Comparison of ENCODE assay signal across 9 mouse cellular contexts in the genomic region with DNA sequence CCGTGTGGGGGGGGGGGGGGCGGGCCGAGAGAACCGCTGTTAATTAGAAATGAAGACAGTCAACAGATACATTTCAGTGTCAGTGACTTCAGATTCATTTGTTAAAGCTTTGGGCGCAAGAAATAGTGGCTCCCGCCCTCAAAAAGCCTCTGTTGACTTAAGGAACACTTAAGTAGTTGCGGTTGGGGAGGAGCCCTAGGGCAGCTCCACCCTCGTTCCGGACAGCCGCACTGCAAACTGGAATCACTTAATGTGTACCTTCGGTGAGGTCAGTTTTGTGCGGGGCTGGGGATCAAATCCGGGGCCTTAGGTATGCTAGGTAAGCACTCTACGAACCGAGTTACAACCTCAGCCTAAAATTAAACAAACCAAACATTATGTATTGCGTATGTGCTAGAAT. TPM values are rescaled to one million over a fixed set of nuclear protein-coding genes. Genes with fewer than 3 reads are reported as not detected.
DNase-seq lines count a peak whose midpoint lies in the region; ATAC-seq and TF ChIP-seq lines count a peak whose summit lies in the region.
"Had no signal": no experiment of that assay in that cellular context is flagged by ENCODE, and none has a peak within 500 bp of the region (broad histone marks: within the 10 kb centered on the region; RNA-seq: fewer than 3 reads in every experiment).

No protein-coding gene starts in this region.

- H3K4me1 ChIP-seq in embryonic facial prominence, embryonic 11.5 days (ENCODE audit: control insufficient read depth, insufficient read depth, low read length), result no peaks in the 10 kb centered on the region
- H3K4me1 ChIP-seq in hindbrain, embryonic 16.5 days (ENCODE audit: control insufficient read depth, insufficient read depth, low read depth, low read length), result peaks cover 13% of the 10 kb centered on the region
- peaks cover 0 to 9% of the 10 kb centered on the region in 2 experiments; a peak in 3 of 4 replicates for H3K4me1 ChIP-seq in liver, embryonic 14.5 days (replicated peaks; ENCODE audit: control insufficient read depth in 2 of 2, insufficient read depth in 2 of 2, low read length in 1 of 2)
- H3K4me1 ChIP-seq in neural tube, embryonic 12.5 days, result peaks cover 17% of the 10 kb centered on the region

- intact Hi-C loops in left cerebral cortex, adult 2 months (cut with DNase I), result no loop called here
- intact Hi-C loops in left cerebral cortex, postnatal 14 days (cut with DNase I), result no loop called here

- peak overlapping the region; percentile 43; the same call in 1 of the 2 replicates for H3K9ac ChIP-seq in embryonic facial prominence, embryonic 11.5 days (replicated peaks; ENCODE audit: low read length)
- H3K9ac ChIP-seq in hindbrain, embryonic 16.5 days (ENCODE audit: low read depth, low read length), result no peak overlapping the region
- peak overlapping the region; percentile 58 for H3K9ac ChIP-seq in liver, embryonic 14.5 days (replicated peaks)
- 0 out of 2 replicates have a peak overlapping the region, but pooled peaks have one; percentile 42 for H3K9ac ChIP-seq in neural tube, embryonic 12.5 days

- H3K27me3 ChIP-seq in embryonic facial prominence, embryonic 11.5 days (ENCODE audit: control insufficient read depth, insufficient read depth, low read length), result peaks cover 9% of the 10 kb centered on the region
- peaks cover 18% of the 10 kb centered on the region for H3K27me3 ChIP-seq in hindbrain, embryonic 16.5 days (replicated peaks; ENCODE audit: control insufficient read depth, insufficient read depth, low read length)
- H3K27me3 ChIP-seq in liver, embryonic 14.5 days (ENCODE audit: control insufficient read depth, insufficient read depth, low read length), result peaks cover 3% of the 10 kb centered on the region
- H3K27me3 ChIP-seq in neural tube, embryonic 12.5 days (replicated peaks), result peaks cover 45% of the 10 kb centered on the region

- TF ChIP-seq CTCF in left cerebral cortex, adult 2 months (IDR thresholded peaks at IDR 0.05), result no peak
- no peak for TF ChIP-seq CTCF in liver, embryonic 14.5 days (IDR thresholded peaks at IDR 0.05; ENCODE audit: low read depth)

- H3K36me3 ChIP-seq in embryonic facial prominence, embryonic 11.5 days (replicated peaks; ENCODE audit: control insufficient read depth, insufficient read depth, low read depth, low read length), result no peaks in the 10 kb centered on the region
- H3K36me3 ChIP-seq in hindbrain, embryonic 16.5 days (ENCODE audit: control insufficient read depth, insufficient read depth, low read length), result no peaks in the 10 kb centered on the region
- no peaks in the 10 kb centered on the region for H3K36me3 ChIP-seq in liver, embryonic 14.5 days (replicated peaks; ENCODE audit: control insufficient read depth, insufficient read depth, low read depth)
- no peaks in the 10 kb centered on the region for H3K36me3 ChIP-seq in neural tube, embryonic 12.5 days

- 6% methylated on average over 15 of the region's 16 CpGs for WGBS in embryonic facial prominence, embryonic 11.5 days
- WGBS in hindbrain, embryonic 16.5 days, result 7% methylated on average over 16 of the region's 16 CpGs
- WGBS in liver, embryonic 14.5 days (ENCODE audit: insufficient replicate concordance), result 3% methylated on average over 16 of the region's 16 CpGs
- 7% methylated on average over 15 of the region's 16 CpGs for WGBS in neural tube, embryonic 12.5 days

- ATAC-seq in embryonic facial prominence, embryonic 11.5 days (replicated peaks; ENCODE audit: insufficient number of reproducible peaks, low FRiP score, low TSS enrichment, low read depth), result no peak
- no peak for ATAC-seq in hindbrain, embryonic 16.5 days
- no peak for ATAC-seq in liver, embryonic 14.5 days (ENCODE audit: insufficient read depth)
- no peak for ATAC-seq in neural tube, embryonic 12.5 days (ENCODE audit: low FRiP score, low read depth)

- peak overlapping the region; percentile 46 for H3K4me3 ChIP-seq in left cerebral cortex, adult 2 months
- peak overlapping the region; percentile 53 for H3K4me3 ChIP-seq in embryonic facial prominence, embryonic 11.5 days (ENCODE audit: low read depth, low read length)
- H3K4me3 ChIP-seq in hindbrain, embryonic 16.5 days (ENCODE audit: low read length), result peak overlapping the region; percentile 43
- H3K4me3 ChIP-seq in liver, embryonic 14.5 days (ENCODE audit: insufficient read depth in 1 of 2, low read depth in 2 of 2, low read length in 2 of 2), result peak overlapping the region; percentile 63 to 89
- peak overlapping the region; percentile 37 for H3K4me3 ChIP-seq in neural tube, embryonic 12.5 days

- H3K9me3 ChIP-seq in embryonic facial prominence, embryonic 11.5 days (replicated peaks; ENCODE audit: control insufficient read depth, low read length), result no peaks in the 10 kb centered on the region
- no peaks in the 10 kb centered on the region for H3K9me3 ChIP-seq in hindbrain, embryonic 16.5 days (ENCODE audit: control insufficient read depth, low read length)
- H3K9me3 ChIP-seq in liver, embryonic 14.5 days (ENCODE audit: control insufficient read depth, low read length), result no peaks in the 10 kb centered on the region
- no peaks in the 10 kb centered on the region for H3K9me3 ChIP-seq in neural tube, embryonic 12.5 days

- H3K4me2 ChIP-seq in embryonic facial prominence, embryonic 11.5 days (ENCODE audit: low read depth, low read length), result peak overlapping the region; percentile 85
- peak overlapping the region; percentile 80 for H3K4me2 ChIP-seq in hindbrain, embryonic 16.5 days (ENCODE audit: low read length)
- H3K4me2 ChIP-seq in liver, embryonic 14.5 days (ENCODE audit: low read depth), result peak overlapping the region; percentile 89
- H3K4me2 ChIP-seq in neural tube, embryonic 12.5 days (replicated peaks), result peak overlapping the region; percentile 90

- no peak for DNase-seq in left cerebral cortex, adult 2 months (ENCODE audit: extremely low spot score in 1 of 2, low spot score in 2 of 2)
- DNase-seq in left cerebral cortex, postnatal 14 days (ENCODE audit: low spot score in 2 of 2), result no peak
- peak; percentile 56 for DNase-seq in embryonic facial prominence, embryonic 11.5 days (ENCODE audit: low spot score)
- DNase-seq in liver, embryonic 14.5 days (ENCODE audit: low read depth in 3 of 3, low spot score in 3 of 3), result no peak
- no peak for DNase-seq in right cerebral cortex, adult 2 months (ENCODE audit: low spot score in 2 of 2)
- no peak for DNase-seq in cerebellum, adult 9-10 months

- no peak for TF ChIP-seq EP300 in liver, embryonic 14.5 days (IDR thresholded peaks at IDR 0.05; ENCODE audit: low read depth)

- H3K27ac ChIP-seq in left cerebral cortex, adult 2 months, result no peak overlapping the region
- no peak overlapping the region for H3K27ac ChIP-seq in embryonic facial prominence, embryonic 11.5 days (replicated peaks; ENCODE audit: low read depth, low read length)
- H3K27ac ChIP-seq in hindbrain, embryonic 16.5 days (ENCODE audit: low read depth, low read length), result no peak overlapping the region
- no peak overlapping the region for H3K27ac ChIP-seq in liver, embryonic 14.5 days
- H3K27ac ChIP-seq in neural tube, embryonic 12.5 days, result no peak overlapping the region

RNA-seq across cellular contexts. Expression of a gene that starts 7.5 kb away (rescaled TPM):
- total RNA-seq in left cerebral cortex, adult 2 months (2021), result not detected
- total RNA-seq in left cerebral cortex, postnatal 14 days (2021), result not detected
- 0.29 TPM in 1 of 2 replicates, not detected in the other for polyA plus RNA-seq in embryonic facial prominence, embryonic 11.5 days (2014; fragmentation: Nextera tagmentation; extraction: Ambion mirVana)
- polyA plus RNA-seq in hindbrain, embryonic 16.5 days (2015; fragmentation: Nextera tagmentation; extraction: Ambion mirVana), result not detected in 2 replicates
- not detected in 2 replicates for polyA plus RNA-seq in liver, embryonic 14.5 days (2012; rRNA removed)
- polyA plus RNA-seq in liver, embryonic 14.5 days (2014; fragmentation: Nextera tagmentation; extraction: Ambion mirVana), result not detected in 2 replicates
- not detected in 2 replicates for polyA plus RNA-seq in neural tube, embryonic 12.5 days (2016; fragmentation: Nextera tagmentation; extraction: Ambion mirVana)
- polyA plus RNA-seq: brain, embryonic 14.5 days had no signal

RNA-seq across cellular contexts. Expression of a gene that starts 27.5 kb away (rescaled TPM):
- total RNA-seq in left cerebral cortex, adult 2 months (2021), result 1 to 10 TPM; 1.0 to 2.2 TPM
- under 1 TPM; 0.79 to 0.89 TPM for total RNA-seq in left cerebral cortex, postnatal 14 days (2021)
- 0.21 and 0.36 TPM in 2 replicates for polyA plus RNA-seq in embryonic facial prominence, embryonic 11.5 days (2014; fragmentation: Nextera tagmentation; extraction: Ambion mirVana)
- polyA plus RNA-seq in hindbrain, embryonic 16.5 days (2015; fragmentation: Nextera tagmentation; extraction: Ambion mirVana), result 1.1 and 1.2 TPM in 2 replicates
- 0.04 TPM in 1 of 2 replicates, not detected in the other for polyA plus RNA-seq in liver, embryonic 14.5 days (2012; rRNA removed)
- not detected in 2 replicates for polyA plus RNA-seq in liver, embryonic 14.5 days (2014; fragmentation: Nextera tagmentation; extraction: Ambion mirVana)
- polyA plus RNA-seq in neural tube, embryonic 12.5 days (2016; fragmentation: Nextera tagmentation; extraction: Ambion mirVana), result 0.26 and 0.34 TPM in 2 replicates

RNA-seq across cellular contexts. Expression of a gene that starts 41.3 kb away (rescaled TPM):
- total RNA-seq in left cerebral cortex, adult 2 months (2021), result 1 to 10 TPM; 3.1 to 3.9 TPM
- 1 to 10 TPM; 1.3 to 2.0 TPM for total RNA-seq in left cerebral cortex, postnatal 14 days (2021)
- 1.2 and 1.7 TPM in 2 replicates for polyA plus RNA-seq in embryonic facial prominence, embryonic 11.5 days (2014; fragmentation: Nextera tagmentation; extraction: Ambion mirVana)
- polyA plus RNA-seq in hindbrain, embryonic 16.5 days (2015; fragmentation: Nextera tagmentation; extraction: Ambion mirVana), result 2.8 and 3.1 TPM in 2 replicates
- 0.83 and 0.98 TPM in 2 replicates for polyA plus RNA-seq in liver, embryonic 14.5 days (2012; rRNA removed)
- 0.34 and 0.46 TPM in 2 replicates for polyA plus RNA-seq in liver, embryonic 14.5 days (2014; fragmentation: Nextera tagmentation; extraction: Ambion mirVana)
- polyA plus RNA-seq in neural tube, embryonic 12.5 days (2016; fragmentation: Nextera tagmentation; extraction: Ambion mirVana), result 3.6 and 3.9 TPM in 2 replicates

RNA-seq across cellular contexts. Expression of a gene that starts 56.6 kb away (rescaled TPM):
- 10 to 100 TPM; 77.7 to 80.4 TPM for total RNA-seq in left cerebral cortex, adult 2 months (2021)
- 10 to 100 TPM; 41.1 to 52.5 TPM for total RNA-seq in left cerebral cortex, postnatal 14 days (2021)
- polyA plus RNA-seq in embryonic facial prominence, embryonic 11.5 days (2014; fragmentation: Nextera tagmentation; extraction: Ambion mirVana), result 0.21 and 0.24 TPM in 2 replicates
- polyA plus RNA-seq in hindbrain, embryonic 16.5 days (2015; fragmentation: Nextera tagmentation; extraction: Ambion mirVana), result 16.5 and 19.0 TPM in 2 replicates
- polyA plus RNA-seq in liver, embryonic 14.5 days (2012; rRNA removed), result 0.01 and 0.04 TPM in 2 replicates
- polyA plus RNA-seq in liver, embryonic 14.5 days (2014; fragmentation: Nextera tagmentation; extraction: Ambion mirVana), result not detected in 2 replicates
- polyA plus RNA-seq in neural tube, embryonic 12.5 days (2016; fragmentation: Nextera tagmentation; extraction: Ambion mirVana), result 2.7 and 3.1 TPM in 2 replicates
